Mouse (Mus musculus) limb, embryonic 15.5 days (tissue): ENCODE results near the gene Fam166a. TPM values are rescaled to one million over a fixed set of nuclear protein-coding genes. Genes with fewer than 3 reads are reported as not detected.

Experiments
- ATAC-seq: fragments of 200-750 bp; cut with Nextera tagmentation; 2 replicates; pipeline ENCODE4 v1.8.0; 2017; ENCODE audit warnings: low read depth, moderate TSS enrichment; ENCODE audit not compliant: insufficient number of reproducible peaks, low FRiP score, low TSS enrichment
- H3K27ac ChIP-seq: fragments of 300-500 bp; sonication (generic); 2 replicates; pipeline ENCODE4 v1.5.1; 2015; ENCODE audit warnings: moderate library complexity, mild to moderate bottlenecking, inconsistent platforms
- H3K27me3 ChIP-seq: fragments of 300-500 bp; sonication (generic); 2 replicates; pipeline ENCODE4 v1.6.1; 2015; ENCODE audit warnings: inconsistent platforms
- H3K36me3 ChIP-seq: fragments of 300-500 bp; sonication (generic); 2 replicates; pipeline ENCODE4 v1.6.1; 2015; ENCODE audit warnings: inconsistent platforms
- H3K4me1 ChIP-seq: fragments of 300-500 bp; sonication (generic); 2 replicates; pipeline ENCODE4 v1.6.1; 2015; ENCODE audit warnings: inconsistent platforms
- H3K4me2 ChIP-seq: fragments of 300-500 bp; sonication (generic); 2 replicates; pipeline ENCODE4 v1.6.1; 2015; ENCODE audit warnings: mild to moderate bottlenecking, inconsistent platforms
- H3K4me3 ChIP-seq: fragments of 300-500 bp; sonication (generic); 2 replicates; pipeline ENCODE4 v1.5.1; 2015; ENCODE audit warnings: mild to moderate bottlenecking, inconsistent platforms
- H3K9ac ChIP-seq: fragments of 300-500 bp; sonication (generic); 2 replicates; pipeline ENCODE4 v1.6.1; 2015; ENCODE audit warnings: inconsistent platforms
- H3K9me3 ChIP-seq: fragments of 300-500 bp; sonication (generic); 2 replicates; pipeline ENCODE4 v1.6.1; 2016; ENCODE audit warnings: inconsistent platforms
- WGBS: fragments of 180-500 bp; shearing (Covaris S2); methylation state at CpG from one replicate; pipeline ENCODE4 v1.1.7; 2015; 5-methylcytosine and 5-hydroxymethylcytosine counted together
- polyA plus RNA-seq: library from polyadenylated mRNA; unstranded; fragments of >200 nt; fragmentation: Nextera tagmentation; extraction: Ambion mirVana; gene quantifications from 2 replicates; pipeline ENCODE4 v1.2.1, GENCODE M21; 2015

Gene Fam166a
- polyA plus RNA-seq, 1 experiment from 2014 or later, result not detected

DNA sequence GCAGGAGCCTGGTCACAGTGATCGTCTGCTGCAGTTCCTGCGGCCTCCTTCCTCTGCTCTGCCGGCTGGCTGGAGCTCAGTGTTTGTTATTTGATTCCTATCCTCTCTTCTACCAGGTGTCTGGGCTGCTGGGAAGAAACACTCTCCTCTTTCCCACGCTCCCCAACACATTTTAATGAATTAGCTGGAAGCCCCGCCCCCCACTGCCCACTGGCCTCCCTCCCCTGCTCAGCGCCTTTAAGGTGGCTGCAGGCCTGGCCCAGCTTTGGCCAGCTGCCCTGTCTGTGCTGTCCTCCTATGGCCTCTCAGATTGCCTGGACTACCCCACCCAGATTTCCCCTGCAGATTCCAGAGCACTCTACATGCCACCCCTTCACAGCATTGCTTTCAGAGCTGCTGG lies 40.9 kb upstream of the Fam166a start:
- Histone ChIP-seq H3K27me3 (peaks cover 45% of the 10 kb centered on the region), H3K9ac (0 out of 2 replicates have a peak overlapping the region, but pooled peaks have one; percentile 2), H3K27ac (peak overlapping the region; percentile 72), H3K4me3 (no peak overlapping the region), H3K9me3 (no peaks in the 10 kb centered on the region), H3K36me3 (no peaks in the 10 kb centered on the region), H3K4me2 (peak overlapping the region; percentile 14), H3K4me1 (peaks cover 57% of the 10 kb centered on the region)
- peak; percentile 42; the same call in 1 of the 2 replicates for ATAC-seq
- 10% methylated on average over 6 of the region's 6 CpGs for WGBS

DNA sequence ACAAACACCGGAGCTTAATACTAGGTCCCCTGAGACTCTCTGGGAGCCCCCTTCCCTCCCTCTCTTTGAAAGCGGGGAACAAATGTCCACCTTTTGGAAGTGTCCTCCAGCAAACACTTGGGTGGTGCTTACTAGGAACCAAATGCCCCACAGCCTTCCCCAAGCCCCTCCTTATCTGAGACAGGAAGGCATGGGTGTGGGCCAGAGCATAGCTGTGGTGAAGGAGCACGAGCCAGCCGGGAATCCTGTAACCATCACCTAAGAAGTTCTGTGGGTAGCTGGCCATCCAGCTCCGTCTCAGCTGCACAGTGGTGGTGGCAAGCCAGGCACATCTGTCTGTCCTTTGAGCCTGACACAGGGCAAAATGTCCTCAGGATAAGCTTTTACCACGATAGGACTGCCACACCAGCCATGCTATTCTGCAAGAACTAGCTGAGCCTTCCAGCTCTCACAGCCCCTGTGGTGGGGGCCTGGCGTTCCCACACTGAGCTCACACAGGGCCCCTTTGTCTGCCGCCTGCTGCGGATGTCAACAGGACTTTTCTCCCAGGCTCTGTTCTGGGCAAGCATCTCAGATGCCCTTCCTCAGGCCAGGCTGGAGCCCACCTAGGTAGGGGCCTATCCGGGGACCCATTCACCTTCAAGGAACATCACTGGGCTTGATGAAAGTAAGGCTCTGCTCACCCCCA lies 40.1 kb upstream of the Fam166a start:
- Histone ChIP-seq H3K36me3 (no peaks in the 10 kb centered on the region), H3K27me3 (peaks cover 52% of the 10 kb centered on the region), H3K4me1 (peaks cover 57% of the 10 kb centered on the region), H3K4me2 (peak overlapping the region; percentile 3; the same call in 1 of the 2 replicates), H3K9me3 (no peaks in the 10 kb centered on the region), H3K4me3 (no peak overlapping the region), H3K27ac (peak overlapping the region; percentile 72), H3K9ac (no peak overlapping the region)
- no peak for ATAC-seq
- WGBS, result 29% methylated on average over 10 of the region's 10 CpGs

DNA sequence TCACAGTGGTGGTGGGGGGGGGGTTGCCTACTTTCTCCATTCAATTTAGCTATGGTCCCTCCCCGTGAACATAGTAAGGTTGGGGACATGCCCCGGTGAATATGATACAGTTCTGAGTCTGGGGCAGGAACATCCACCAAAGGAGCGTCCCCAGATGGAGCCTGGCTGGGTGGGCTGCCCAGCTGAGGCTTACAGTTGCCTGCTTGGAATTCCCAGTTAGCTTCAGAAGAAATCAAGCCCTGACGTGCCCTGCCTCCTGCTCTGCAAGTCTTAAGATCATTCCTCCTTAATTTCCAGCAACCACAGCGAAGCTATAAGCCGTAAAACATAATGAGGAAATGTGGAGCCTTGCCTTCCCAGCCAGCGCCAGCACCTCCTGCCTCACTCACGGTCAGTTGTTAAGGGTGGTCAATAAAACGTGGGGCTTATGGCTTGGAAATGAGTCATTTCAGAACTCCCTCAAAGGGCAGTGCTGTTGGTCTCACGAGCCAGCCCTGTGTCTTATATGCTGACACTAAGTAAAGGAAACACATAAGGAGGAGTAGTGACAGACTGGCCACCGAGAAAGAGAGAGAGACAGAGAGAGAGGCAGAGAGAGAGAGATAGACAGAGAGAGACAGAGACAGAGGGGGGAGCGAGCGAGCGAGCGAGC lies 38.9 kb upstream of the Fam166a start:
- H3K4me1 ChIP-seq, result peaks cover 57% of the 10 kb centered on the region

DNA sequence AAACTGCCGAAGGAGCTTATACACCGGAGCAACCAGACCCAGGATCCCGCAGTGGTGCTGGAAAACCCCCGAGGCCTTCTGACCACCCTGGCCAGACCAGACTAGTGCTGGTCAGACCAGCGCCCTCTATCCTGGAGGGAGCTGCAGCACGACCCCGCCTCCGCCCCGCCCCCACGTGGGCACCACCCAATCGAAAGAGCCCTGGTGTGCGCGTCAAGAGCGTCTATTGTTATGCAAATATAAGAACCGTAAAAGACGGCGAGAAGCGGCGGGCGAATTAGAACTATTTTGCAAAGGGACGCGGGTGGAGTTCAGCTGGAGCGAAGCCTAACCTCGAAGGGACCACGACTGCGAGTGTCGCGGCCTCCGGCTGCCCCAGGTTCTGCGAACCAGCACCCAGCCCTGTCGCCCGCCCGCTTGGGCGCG lies 38.1 kb upstream of the Fam166a start, which contains the start of gene Nrarp:
Gene Nrarp, plus strand, starts transcription at position 281 of the 426 bp plus-strand sequence.
- peak; percentile 78 for ATAC-seq
- H3K27me3 ChIP-seq, result peaks cover 73% of the 10 kb centered on the region
- WGBS, result under 1% methylated on average over 35 of the region's 35 CpGs
- H3K4me1 ChIP-seq, result peaks cover 59% of the 10 kb centered on the region
- peak within 1 kb of the TSS; percentile 23; the same call in 1 of the 2 replicates for H3K9ac ChIP-seq
- H3K36me3 ChIP-seq, result no peaks in the 10 kb centered on the region
- peak within 1 kb of the TSS; percentile 50 for H3K4me3 ChIP-seq
- no peaks in the 10 kb centered on the region for H3K9me3 ChIP-seq
- peak within 1 kb of the TSS; percentile 71 for H3K27ac ChIP-seq
- H3K4me2 ChIP-seq, result peak within 1 kb of the TSS; percentile 84

More for the DNA sequence above, 38.9 kb upstream of the Fam166a start:
- 17% methylated on average over 15 of the region's 15 CpGs for WGBS
- no peaks in the 10 kb centered on the region for H3K36me3 ChIP-seq
- H3K9me3 ChIP-seq, result no peaks in the 10 kb centered on the region
- peak overlapping the region; percentile 71 for H3K27ac ChIP-seq
- H3K9ac ChIP-seq, result no peak overlapping the region
- H3K4me3 ChIP-seq, result peak overlapping the region; percentile 50
- no peak for ATAC-seq
- peaks cover 65% of the 10 kb centered on the region for H3K27me3 ChIP-seq
- peak overlapping the region; percentile 84 for H3K4me2 ChIP-seq

DNA sequence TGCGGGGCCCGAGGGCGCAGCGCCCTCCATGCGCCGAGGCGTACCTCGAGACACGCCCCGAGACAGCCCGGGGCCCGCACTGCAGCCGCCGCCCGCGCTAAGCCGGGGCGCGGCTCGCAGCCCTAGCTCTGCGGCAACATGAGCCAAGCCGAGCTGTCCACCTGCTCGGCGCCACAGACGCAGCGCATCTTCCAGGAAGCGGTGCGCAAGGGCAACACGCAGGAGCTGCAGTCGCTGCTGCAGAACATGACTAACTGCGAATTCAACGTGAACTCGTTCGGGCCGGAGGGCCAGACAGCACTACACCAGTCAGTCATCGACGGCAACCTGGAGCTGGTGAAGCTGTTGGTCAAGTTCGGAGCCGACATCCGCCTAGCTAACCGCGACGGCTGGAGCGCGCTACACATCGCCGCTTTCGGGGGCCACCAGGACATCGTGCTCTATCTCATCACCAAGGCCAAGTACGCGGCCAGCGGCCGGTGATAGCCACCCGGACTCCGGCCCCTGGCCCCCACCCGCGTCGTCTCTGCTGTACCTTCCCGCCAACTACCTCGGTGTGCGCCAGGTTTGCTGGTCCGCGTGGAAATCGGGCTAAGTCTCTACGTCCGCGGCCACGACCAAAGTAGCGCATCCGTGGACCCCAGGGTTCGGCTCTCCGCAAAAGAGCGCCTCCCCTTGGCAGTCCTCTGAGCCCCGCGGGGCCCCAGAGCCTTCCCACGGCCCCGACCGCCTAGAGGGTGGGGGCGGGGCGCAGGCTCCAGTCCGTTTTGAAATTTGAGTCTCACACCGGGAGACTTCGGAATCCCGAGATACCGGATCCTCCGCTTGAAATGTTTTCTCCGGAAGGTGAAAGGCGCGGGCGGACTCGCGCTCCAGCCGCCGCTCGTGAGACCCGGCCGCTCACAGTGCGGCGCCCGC lies 37.3 kb upstream of the Fam166a start:
- 0 out of 2 replicates have a peak, but pooled peaks have one; percentile 1 for ATAC-seq
- Histone ChIP-seq H3K27ac (peak overlapping the region; percentile 71), H3K4me3 (peak overlapping the region; percentile 50), H3K9me3 (no peaks in the 10 kb centered on the region), H3K36me3 (no peaks in the 10 kb centered on the region), H3K4me2 (peak overlapping the region; percentile 84), H3K4me1 (peaks cover 64% of the 10 kb centered on the region), H3K27me3 (peaks cover 74% of the 10 kb centered on the region), H3K9ac (peak overlapping the region; percentile 23; the same call in 1 of the 2 replicates)
- WGBS, result under 1% methylated on average over 99 of the region's 100 CpGs

DNA sequence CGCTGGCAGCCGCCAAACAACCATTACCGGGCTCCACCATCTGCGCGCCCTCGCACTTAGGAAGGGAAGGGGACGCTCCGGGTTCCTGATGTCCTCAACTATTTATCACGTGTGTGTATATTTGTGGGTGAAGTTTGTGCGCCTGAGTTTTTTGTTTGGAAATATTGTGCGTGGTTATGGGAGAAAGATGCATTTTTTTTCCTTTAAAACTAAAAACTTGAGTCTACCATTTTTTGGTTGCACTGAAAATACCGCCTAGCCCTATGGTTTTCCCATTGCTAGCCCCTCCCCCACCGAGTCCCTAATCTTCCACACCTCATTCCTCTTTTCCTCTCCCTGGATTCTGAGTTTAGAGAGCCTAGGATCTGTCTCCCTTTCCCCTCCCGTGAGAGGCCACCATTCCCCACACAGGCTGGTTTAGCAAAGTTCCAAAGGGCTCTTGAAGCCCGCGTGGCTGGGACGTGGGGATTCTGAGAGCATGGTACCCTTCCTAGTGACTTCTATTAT lies 36.6 kb upstream of the Fam166a start:
- peaks cover 58% of the 10 kb centered on the region for H3K4me1 ChIP-seq
- H3K4me3 ChIP-seq, result peak overlapping the region; percentile 50
- peak overlapping the region; percentile 71; the same call in 1 of the 2 replicates for H3K27ac ChIP-seq
- H3K9me3 ChIP-seq, result no peaks in the 10 kb centered on the region
- H3K9ac ChIP-seq, result 0 out of 2 replicates have a peak overlapping the region, but pooled peaks have one; percentile 23
- H3K4me2 ChIP-seq, result peak overlapping the region; percentile 84
- WGBS, result 2% methylated on average over 17 of the region's 17 CpGs
- ATAC-seq, result no peak
- no peaks in the 10 kb centered on the region for H3K36me3 ChIP-seq
- H3K27me3 ChIP-seq, result peaks cover 79% of the 10 kb centered on the region

DNA sequence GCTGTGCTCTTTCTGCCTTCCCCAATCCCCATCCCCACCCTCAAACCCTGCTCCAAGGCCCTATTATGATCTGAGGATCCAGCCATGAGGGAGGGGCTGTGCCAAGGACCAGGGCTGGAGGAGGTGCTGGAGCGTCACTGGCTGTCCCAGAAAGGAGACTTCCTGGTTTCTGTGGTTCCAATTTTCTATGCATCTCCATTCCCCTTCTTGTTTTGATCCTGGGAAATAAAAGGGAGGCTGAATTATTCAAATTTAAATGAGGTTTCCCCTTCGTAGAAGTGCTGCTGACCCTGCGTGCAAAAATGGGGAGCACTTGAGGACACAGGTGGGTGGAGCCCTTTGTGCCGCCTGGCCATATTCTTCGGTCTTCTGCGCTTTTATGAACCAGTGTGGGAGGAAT lies 35.9 kb upstream of the Fam166a start:
- Histone ChIP-seq H3K4me2 (peak overlapping the region; percentile 24; the same call in 1 of the 2 replicates), H3K4me3 (peak overlapping the region; percentile 50), H3K9ac (no peak overlapping the region), H3K9me3 (no peaks in the 10 kb centered on the region), H3K27me3 (peaks cover 78% of the 10 kb centered on the region), H3K36me3 (no peaks in the 10 kb centered on the region), H3K27ac (no peak overlapping the region), H3K4me1 (peaks cover 51% of the 10 kb centered on the region)
- ATAC-seq, result no peak
- 31% methylated on average over 6 of the region's 6 CpGs for WGBS

DNA sequence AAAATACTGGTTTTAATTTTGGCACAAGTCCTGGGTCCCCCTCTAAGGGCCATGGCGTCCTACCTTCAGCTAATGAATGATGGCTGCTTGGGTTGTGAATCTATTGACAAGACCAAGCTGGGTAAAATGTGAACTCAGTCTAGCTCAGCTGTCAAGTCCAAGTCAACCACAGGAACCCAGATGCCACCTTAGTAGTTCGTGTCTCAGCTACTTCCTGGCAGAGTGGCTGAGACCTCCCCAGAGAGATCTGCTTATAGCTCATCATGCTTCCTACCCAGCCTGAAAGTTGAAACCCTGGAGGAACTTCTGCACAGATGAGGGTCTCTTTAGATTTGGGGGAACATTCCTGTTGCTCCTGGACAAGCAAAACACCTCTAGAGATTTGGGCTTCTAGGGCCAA lies 35.2 kb upstream of the Fam166a start:
- Histone ChIP-seq H3K4me2 (no peak overlapping the region), H3K27ac (no peak overlapping the region), H3K4me1 (peaks cover 44% of the 10 kb centered on the region), H3K9me3 (no peaks in the 10 kb centered on the region), H3K27me3 (peaks cover 73% of the 10 kb centered on the region), H3K4me3 (no peak overlapping the region; the same call in 1 of the 2 replicates), H3K36me3 (no peaks in the 10 kb centered on the region), H3K9ac (no peak overlapping the region)
- 69% methylated on average over 2 of the region's 2 CpGs for WGBS
- no peak for ATAC-seq

DNA sequence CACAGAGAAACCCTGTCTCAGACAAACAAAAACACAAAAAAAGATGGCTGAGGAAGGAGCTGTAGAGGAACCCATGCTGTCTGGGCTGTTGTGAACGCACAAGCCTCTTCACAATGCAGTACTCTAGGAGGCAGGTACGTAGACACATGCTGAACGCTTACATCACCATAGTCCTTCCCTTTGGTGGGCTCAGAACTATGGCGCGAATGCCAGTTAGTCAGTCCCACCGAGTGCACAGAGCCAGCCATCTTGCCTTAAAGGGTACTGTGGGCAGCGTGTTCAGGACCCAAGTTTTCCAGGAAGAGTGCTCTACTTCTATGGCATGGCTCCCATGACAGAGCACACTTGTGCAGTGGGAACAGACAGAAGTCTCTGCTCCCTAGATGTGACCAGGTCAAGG lies 34.0 kb upstream of the Fam166a start:
- Histone ChIP-seq H3K4me2 (no peak overlapping the region), H3K9ac (no peak overlapping the region), H3K27me3 (peaks cover 63% of the 10 kb centered on the region), H3K9me3 (no peaks in the 10 kb centered on the region), H3K4me1 (peaks cover 35% of the 10 kb centered on the region), H3K36me3 (no peaks in the 10 kb centered on the region), H3K4me3 (no peak overlapping the region), H3K27ac (no peak overlapping the region)
- 94% methylated on average over 7 of the region's 7 CpGs for WGBS
- ATAC-seq, result no peak

DNA sequence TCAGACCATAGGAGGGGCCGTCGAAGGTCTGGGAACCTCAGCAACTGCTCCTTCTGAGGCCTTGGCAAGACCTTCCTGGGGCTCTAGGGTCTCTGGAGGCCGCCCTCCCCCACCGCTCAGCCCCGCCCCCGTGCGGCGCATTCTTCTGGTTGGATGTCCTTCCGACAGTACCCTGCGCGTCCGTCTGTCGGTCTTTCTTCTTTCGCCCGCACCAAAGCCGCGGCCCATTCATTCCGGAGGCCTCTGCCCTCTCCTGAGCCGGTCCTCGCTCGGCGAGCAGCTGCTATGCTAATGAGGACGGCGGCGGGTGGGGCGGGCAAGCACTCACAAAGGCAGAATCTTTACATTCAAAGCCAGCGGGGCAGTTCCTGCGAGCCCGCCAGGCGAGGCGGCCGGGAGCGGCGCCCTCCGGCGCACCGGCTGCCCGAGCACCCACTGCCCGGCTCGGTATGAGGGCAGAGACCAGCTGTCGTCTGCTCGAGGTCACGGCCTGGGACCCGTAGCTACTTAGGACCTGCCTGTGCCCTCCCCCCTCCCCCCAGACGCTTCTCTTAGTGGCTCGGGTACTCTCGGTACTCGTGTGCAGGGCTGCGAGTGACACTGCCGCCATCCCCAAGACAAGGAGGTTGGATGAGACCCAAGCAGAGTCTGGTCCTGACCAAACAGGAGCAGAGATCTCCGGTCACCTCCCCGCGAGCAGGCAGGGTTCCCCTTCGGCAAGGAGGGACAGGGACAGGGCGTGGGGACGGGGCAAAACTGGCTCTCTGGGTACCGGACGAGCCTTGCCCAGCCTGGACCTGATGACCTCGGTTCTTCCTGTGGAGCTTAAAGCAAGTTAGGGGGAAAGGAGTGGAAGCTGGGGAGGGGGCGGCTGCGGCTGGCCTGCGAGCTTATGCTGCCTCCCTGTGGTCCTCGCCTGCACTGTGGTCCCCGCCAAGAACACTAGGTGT lies 32.6 kb upstream of the Fam166a start:
- H3K27me3 ChIP-seq, result peaks cover 50% of the 10 kb centered on the region

More for the DNA sequence above, 32.6 kb upstream of the Fam166a start:
- peak; percentile 41; the same call in 1 of the 2 replicates for ATAC-seq
- H3K36me3 ChIP-seq, result no peaks in the 10 kb centered on the region
- H3K4me2 ChIP-seq, result peak overlapping the region; percentile 93
- H3K9me3 ChIP-seq, result no peaks in the 10 kb centered on the region
- H3K9ac ChIP-seq, result peak overlapping the region; percentile 39
- WGBS, result under 1% methylated on average over 62 of the region's 64 CpGs
- H3K27ac ChIP-seq, result peak overlapping the region; percentile 33
- H3K4me3 ChIP-seq, result peak overlapping the region; percentile 48
- peaks cover 22% of the 10 kb centered on the region for H3K4me1 ChIP-seq
